Mouse (Mus musculus) right cerebral cortex, postnatal 36 days (tissue): ENCODE results near the gene Osbpl8.
A peak's percentile ranks its signal among the peaks of the same experiment; 100 is the strongest.

Source experiments
- DNase-seq, 2 experiments: peaks; one replicate each; pipeline ENCODE4 v3.0.0; 2022; ENCODE audit warnings: low spot score in 2 of 2, mixed read lengths in 1 of 2

Gene Osbpl8

DNA sequence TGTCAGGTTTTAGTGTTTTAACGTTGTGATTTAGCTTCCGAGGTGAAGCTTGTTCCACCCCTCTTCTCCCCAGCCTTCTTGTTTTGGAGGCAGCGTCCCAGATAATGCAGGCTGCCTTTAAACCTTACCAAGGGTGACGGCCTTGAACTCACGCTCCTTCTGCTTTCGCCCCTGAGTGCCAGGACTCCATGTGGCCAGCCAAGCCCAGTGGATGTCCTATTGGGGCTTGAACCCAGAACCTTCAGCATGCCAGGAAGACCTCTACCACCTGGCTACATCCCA is 70.7 kb downstream of the Osbpl8 start:
- DNase-seq = no peak

DNA sequence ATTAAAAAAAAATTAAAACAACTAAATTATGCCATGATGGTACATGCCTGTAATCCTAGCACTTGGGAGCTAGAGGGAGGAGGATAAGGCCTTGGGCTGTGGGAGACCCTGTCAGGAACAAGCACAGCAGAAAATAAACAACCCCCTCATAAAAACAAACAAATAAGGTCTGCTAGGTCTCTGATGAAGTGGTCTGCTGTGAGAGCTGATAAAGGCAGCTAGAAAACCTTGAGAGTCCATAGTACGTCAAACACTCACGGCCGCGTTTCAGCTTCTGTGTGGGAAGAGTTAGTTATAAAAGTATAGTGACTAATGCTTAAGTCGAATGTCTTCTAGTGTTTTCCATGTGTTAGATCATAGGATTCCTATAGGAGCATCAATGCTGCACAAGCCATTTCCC is 72.9 kb downstream of the Osbpl8 start:
- no peak for DNase-seq

DNA sequence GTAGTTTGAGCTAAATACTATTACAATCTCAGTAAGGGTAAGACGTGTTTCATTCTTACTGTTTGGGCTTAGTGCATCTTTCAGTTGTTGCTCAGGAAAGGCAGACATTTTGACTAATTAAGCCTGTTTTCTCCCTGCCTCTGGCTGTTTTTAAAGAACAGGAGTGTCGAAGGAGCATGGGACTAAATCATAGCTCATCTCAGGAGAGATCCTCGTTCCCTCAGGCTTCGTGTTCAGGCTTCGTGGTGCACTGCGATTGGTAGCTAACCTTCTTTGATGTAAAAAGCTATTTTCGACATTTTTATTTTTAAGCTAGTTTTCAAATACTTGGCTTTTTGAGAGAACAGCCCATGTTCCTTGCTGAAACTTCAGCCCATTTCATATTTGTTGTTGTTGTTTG is 78.1 kb downstream of the Osbpl8 start:
- no peak for DNase-seq

DNA sequence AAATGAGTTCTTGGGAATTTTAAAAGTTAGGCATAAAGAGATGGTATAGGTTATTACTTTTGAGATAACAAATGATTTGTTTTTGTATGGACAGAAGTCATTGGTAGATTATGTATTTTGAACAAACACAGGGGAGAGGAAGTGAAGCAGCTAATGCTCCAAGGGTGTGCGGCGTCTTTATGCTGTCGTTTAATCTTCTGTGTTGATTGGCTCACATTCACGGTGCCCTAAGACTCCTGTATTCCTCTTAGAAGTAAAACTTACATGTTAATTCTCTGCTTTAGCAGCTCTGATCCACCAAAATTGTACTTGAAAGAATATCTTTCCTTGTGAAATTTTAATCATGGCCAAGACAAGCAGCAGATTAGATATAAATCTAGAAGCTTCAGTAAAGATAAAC is 83.1 kb downstream of the Osbpl8 start:
- DNase-seq = no peak

DNA sequence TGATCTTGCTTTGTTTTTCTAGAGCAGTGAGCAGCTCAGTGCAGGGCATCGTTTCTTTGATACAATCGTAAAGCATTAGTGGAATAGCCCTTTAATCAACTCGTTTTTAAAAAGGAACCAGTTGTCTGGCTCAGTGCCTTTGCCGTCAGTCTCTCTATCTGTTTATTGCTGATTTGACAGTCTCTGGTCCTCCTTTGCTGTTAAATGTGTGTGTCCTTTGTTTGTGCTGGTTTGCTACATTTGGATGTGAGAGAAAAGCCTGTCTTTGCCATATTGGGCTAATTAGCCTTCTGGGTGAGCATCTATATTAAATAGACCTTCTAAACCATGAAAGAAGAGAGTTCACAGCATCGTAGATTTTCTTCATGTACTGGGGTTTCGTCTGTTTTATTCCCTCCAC is 83.6 kb downstream of the Osbpl8 start:
- no peak for DNase-seq

DNA sequence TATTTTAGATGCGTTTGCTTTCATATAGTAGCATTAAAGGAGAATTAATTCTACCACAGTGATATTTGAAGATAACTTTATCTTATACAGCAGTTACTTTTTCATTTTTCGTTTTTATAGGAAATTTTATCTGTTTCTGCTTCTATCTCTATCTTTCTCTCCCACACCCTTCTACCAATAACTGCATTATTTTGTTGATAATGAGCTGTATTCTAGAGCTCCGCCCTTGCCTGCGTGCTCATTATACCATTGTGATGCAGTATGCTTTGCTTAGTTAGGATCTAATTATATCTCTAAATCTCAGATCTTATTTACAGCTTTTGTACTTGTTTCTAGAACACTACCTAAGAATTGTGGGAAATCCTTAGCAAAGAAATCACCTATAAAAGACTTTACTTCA is 85.6 kb downstream of the Osbpl8 start:
- DNase-seq = no peak

DNA sequence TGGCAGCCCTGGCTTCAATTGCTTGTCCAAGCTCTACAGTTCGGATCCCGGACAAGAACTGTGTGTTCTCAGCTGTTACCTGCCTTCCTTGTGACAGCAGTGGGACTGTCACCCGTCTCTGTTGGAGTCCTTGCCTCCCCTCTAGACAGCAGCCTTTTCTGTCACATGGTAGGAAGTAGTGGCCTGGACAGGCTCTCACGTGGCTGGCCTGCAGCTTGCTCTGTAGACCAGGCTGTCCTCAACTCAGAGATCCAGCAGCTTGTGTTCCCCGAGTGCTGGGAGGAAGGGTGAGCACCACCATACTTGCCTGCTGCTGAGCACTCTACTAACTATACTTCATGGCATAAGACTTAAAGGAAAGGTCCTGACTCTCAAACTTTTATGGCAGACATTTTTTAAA is 87.1 kb downstream of the Osbpl8 start:
- DNase-seq = no peak

DNA sequence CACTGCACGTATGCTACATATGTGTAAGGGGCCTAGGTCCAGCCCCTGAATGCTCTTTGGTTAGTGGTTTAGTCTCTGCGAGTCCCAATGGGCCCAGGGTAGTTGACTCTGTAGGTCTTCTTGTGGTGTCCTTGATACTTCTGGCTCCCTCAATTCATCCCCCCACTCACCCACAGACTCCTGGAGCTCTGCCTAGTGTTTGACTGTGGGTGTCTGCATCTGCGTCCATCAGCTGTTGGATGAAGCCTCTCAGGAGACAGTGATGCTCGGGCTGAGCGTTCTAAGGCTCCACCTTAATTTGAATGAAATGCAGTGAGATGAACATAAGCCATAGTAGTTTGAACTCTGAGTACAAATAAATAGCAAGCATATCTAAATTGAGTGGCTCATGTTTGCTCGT is 90.7 kb downstream of the Osbpl8 start:
- DNase-seq = peak; percentile 41 to 49

DNA sequence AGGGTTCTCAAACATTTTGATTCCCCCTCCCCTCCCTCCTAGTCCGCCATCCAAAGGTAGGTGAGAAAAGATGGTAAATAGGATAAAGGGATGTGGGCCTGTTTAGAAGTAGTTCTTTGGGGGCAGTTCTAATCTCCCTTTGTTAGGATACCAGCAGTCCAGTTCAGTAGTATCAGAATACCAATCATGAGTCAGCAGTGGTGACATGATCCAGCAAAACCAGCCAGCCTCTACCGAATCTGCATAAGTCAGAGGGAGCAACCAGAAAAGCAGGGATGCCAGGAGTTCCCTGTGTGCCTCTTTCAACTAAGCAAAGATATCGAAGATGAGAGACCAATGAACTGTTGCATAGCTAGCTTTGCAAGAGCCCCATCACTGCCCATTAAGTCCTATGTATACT is 91.6 kb downstream of the Osbpl8 start:
- no peak for DNase-seq

DNA sequence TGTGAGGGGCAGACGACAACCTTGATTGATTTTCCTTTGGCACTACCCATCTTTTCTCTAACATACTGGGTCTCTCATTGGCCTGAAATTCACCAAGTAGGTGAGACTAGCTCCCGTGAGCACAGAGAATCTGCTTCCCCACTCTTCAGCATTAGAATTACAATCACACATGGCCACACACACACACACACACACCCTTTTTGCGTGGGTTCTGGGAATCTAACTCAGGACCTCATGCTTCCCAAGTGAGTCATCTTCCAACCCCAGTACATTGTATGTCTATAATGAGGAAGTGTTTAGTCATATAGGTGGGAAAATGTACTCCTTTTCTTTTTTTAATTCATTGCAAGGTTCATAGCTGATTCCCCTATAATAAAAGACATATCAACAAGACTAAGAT is 92.8 kb downstream of the Osbpl8 start:
- peak; percentile 23 to 55 for DNase-seq

DNA sequence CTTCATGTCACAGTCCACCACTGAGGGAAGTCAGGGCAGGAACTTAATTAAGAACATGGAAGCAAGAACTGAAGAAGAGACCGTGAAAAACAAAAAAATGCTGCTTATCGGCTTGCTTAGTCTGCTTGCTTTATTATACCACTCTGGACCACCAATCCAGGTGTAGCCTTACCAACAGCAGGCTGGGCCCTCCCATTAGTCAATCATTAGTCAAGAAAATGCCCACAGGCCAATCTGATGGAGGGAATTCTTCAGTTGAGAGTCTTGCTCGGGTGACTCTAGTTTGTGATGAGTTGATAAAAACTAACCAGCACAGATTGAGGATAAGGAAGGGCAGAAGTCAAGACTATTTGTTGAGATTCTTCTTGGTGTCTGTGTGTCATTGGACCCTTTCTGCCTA is 93.7 kb downstream of the Osbpl8 start:
- no peak for DNase-seq

DNA sequence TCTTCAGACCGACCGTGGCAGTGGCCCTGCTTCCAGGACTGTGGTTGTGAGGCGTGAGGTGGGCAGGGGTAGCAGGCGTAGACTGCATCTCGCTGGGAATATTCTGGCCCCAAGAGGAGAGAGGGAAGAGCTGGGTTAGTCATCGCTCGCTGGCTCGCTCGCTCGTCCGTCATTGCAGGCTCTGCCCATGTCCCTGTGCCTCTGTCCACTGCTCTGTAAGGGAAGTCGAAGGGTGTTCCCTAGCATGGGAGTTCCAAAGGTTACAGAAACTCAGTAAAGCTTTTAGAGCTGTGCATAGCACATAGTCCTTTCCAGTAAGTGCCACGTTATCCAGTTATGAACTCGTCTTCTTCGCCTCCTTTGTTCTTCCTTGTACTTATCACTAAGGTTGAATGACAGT is 107.1 kb downstream of the Osbpl8 start:
- DNase-seq = no peak

DNA sequence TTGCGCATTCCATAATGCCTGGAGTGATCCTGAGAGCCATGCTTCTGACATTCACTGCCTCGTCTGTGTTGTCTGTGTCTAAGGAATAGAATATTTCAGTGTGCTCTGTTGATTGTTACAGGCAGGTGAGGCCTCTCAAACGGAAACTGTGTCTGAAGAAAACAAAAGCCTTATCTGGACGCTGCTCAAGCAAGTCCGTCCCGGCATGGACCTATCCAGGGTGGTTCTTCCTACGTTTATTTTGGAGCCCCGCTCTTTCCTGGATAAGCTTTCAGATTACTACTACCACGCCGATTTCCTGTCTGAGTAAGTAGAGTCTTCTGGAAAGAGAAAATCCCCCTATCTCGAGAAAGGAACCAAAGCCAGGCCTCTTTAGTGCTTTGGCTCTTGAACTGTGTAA is 108.4 kb downstream of the Osbpl8 start:
- DNase-seq = no peak

DNA sequence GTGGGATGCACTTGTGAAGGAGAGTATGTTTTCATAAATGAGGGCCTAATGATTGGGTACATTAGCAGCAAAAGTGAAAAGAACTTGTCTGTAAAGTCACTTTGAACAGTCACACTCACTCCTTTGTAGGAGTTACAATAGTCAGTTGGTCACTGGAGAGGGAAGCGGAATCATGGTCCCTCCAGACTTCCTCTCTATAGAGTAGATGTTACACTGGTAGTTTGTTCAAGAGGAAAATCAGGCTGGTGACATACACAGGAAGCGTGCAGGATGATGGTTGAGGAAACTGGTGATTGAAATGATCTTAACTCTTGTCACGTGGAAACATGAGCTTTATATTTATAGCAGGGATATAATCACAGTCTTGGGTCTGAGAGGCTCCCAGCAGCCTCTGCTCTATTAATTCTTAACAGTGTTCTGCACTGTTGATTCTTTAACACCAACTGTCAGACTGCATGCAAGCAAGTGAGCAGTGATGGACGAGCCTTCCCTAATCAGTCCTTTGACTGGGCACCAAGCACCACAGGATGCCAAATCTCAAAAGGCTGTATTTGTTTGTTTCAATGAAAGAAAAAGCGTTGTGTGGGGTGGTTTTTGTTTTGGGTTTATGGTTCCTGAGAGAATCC is 109.0 kb downstream of the Osbpl8 start:
- no peak for DNase-seq

DNA sequence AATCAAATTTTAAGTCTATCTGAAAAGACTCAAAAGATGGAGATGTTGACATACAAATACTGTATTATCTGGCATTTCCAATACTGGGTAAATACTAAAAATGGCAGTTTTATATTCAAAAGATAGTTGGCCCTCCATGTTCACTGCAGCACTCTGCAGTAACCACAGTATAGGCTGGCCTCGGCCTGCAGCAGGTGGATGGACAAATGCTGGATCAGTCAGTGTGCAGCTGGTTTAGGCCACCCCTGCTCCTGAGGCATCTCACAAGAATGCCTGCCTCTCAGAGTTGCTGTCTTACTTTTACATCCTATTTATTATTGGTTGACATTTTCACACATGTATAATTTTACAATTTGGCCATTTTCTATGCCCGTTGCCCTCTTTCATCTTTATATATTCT is 111.3 kb downstream of the Osbpl8 start:
- no peak for DNase-seq

DNA sequence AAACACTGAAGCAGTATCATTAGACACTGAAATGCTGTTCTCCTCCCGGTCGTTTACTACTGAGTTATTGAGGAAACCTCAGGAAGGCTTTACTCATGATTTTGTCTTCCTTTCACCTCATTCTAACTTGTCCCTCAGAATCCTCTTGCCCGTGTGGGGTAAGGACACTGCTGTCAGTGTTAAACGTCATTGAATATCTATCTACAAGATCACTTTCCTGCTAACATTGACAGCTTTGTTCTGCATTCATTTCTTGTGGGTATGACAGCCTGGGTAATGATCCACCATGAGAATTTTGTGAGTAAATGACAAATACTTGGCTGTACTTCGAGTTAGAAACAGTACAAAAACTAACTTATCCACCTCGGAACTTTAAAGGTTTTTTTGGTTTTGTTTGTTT is 133.1 kb downstream of the Osbpl8 start:
- no peak for DNase-seq

DNA sequence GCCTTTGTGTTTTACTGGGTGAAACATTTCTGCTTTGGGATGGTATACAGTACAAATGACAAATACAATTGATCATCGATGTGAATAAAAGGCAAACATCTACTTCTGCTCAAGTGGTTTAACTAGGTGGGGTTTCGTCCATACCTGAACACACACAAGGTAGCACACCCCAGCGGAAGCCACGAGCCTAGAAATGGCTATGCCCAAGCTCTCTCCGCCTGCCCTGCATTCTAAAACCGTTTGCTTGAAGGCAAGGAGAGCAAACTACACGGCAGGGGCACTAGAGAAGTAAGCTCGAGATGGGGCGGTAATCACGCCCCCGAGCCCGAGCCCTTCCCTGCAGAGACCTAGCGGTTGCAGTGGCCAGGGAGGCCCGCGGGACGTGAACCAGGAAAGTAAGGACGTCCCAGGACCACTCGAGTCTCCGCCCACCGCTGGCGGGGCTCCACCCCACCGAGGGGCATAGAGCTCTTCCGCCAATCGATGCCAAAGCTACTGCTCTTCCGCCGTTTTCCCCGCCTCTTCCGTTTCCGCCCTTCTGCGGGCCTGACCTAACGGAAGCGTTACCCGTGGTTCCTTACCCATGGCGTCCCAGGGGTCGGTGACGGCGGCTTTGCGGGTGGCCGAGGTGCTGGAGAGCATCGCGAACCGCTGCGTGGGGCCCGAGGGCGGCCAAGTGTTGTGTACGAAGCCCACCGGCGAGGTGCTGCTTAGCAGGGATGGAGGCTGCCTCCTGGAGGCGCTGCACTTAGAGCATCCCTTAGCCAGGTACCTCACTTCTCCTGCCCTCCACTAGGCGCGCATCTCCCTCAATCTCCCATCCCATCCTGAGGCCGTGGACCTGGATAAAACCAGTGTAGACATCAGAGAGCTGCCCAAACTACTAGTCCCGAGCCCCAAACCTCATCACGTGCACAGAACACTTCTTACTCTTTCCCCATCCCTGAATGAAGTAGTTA is 133.9 kb downstream of the Osbpl8 start, which contains the start of gene Bbs10:
Bbs10 (plus strand) TSS at position 540 of the 959 bp plus-strand sequence.
- DNase-seq = peak; percentile 92 to 94

DNA sequence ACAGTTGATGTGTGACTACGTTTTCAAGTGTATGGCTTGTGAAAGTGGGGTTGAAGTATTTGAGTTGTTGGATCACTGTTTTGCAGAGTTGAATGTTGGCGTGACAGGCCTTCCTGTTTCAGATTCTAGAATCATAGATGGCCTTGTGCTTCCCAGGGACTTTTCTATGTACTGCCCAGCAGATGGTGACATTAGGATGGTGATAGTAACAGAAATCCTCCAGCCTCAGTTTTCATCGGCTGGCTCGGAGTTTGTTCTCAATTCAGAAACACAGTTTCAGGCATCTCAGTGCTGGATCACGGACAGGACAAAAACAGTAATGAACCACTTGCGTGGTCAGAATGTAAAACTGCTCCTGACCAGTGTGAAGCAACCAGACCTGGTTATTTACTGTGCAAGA is 135.0 kb downstream of the Osbpl8 start:
- no peak for DNase-seq

DNA sequence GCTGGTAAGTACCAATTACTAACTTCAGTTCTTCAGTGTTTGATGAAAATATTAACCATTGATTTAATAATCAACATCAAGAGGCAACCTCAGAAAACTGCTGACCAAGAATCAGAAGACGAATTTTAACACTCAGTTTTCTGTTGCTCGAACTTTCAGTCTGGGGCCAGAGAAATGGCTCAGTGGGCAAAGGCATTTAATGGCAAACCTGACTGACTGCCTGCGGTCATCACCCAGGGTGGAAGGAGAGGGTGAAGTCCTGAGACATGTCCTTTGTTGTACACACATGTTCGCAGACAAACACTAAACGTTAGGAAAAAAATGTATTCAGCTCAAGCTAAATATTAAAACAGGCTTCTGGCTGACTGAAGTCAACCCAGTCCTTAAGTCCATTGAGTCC is 136.5 kb downstream of the Osbpl8 start:
- no peak for DNase-seq

DNA sequence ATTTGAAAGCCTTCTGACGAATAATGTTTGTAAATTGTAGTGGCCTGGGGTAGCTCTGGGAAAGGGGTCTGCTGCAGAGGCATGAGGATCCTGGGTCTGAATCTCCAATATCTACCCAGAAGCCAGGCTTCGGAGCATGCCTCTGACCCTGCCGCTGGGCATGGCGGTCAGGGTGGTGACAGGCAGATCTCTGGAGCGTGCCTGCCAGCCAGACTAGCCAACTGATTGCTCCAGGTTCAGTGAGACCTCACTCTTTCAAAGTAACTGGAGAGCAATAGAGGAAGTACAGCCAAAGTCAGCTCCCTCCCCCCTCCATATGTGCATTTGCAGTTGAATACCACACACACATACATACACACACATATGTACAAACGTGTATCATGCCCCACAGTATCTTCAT is 137.9 kb downstream of the Osbpl8 start:
- DNase-seq = no peak

DNA sequence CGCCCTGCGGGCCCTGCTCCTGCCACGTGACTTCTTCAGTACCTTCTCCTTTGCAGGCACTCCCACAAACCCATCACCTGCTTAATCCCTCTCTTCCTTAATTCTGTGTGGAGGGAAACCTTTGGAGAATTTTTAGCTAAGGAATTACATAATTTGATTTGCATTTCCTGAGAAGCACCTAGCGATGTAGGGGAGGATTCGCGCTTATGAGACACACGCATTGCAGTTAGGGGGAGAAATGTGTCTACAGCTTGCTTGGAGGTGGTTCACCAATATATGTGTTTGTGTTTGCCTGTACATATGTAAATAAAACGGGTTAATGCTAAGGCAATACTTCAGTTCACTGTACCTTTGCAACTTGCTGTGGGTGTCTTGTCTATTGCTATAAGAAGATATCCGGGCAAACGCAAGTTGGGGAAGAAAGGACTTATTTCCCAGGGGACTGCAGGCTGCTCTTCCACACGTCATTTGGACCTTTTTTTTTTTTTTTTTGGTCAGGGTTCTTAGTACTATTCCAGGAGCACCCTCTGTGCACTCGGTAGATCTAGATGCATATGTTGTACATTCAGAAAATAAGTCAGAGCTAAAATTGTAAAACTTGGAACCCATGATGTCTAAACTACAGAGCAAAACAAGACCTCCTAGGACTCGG is 144.4 kb downstream of the Osbpl8 start:
- no peak for DNase-seq

DNA sequence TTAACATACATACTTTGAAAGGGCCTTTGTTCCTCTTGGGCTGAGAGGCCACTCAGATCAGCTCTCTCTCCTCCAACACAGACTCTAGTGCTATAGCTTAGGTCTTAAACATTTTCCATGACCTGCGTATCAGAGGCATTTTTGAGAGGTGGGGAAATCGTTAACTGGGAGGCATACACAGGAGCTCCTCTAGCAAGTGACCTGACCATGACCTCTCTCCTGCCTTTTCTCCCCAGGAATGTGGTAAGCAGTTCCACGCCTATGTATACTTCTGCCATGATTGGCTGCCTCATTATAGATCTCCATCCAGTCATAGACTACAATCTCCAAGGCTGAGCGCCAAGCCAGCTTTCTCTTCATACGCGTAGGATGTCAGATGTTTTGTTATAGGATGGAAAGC is 148.7 kb downstream of the Osbpl8 start:
- no peak for DNase-seq
